Mouse (Mus musculus): ENCODE measurements around the gene Epha2.

DNA sequence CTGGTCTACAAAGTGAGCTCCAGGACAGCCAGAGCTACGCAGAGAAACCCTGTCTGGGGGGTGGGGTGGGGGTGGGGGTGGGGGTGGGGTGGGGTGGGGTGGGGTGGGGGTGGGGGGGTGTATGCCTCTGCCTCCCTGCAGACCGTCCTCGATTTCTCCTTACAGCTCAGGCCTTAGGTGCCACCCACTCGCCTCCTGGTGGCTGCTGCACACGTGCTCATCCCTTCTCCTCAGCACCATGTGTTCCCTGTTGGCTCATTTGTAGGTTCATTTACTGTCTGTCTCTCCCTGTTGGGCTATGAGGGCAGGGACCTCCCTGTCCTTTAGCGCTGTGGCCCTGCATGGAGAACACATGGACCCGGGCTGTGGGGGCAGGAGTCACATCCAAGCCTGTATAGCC lies 29.8 kb upstream of the Epha2 start:
- TF ChIP-seq CTCF (IDR thresholded peaks at IDR 0.05; ENCODE audit: low read depth, low read length), result 0 out of 2 replicates have a peak, but pooled peaks have one; percentile 9
- no peak for TF ChIP-seq POLR2A (IDR thresholded peaks at IDR 0.05; ENCODE audit: extremely low read depth, insufficient read depth, low read length)
